Comparison of ENCODE assay signal across 20 mouse cellular contexts in the genomic region with DNA sequence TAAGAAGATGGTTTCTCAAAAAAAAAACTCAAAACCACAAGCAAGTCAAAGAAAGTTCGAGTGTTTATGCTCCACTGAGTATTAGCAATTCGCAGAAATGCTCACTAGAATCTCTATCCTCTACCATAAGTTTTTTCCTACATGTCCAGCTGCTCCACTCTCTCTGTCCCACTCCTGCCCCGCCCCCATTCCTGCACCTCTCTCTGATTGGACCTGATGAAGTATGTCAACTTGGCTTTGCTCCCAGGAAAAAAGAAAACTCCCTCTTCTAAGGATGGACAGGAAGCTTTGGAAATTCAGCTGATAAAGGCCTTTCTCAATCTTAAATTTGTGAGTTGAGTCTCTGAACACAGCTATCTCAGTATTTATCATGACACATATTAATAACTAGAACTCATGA.
DNase-seq lines count a peak whose midpoint lies in the region; ATAC-seq and TF ChIP-seq lines count a peak whose summit lies in the region.
"Had no signal": no experiment of that assay in that cellular context is flagged by ENCODE, and none has a peak within 500 bp of the region (broad histone marks: within the 10 kb centered on the region; RNA-seq: fewer than 3 reads in every experiment).

No protein-coding gene starts in this region.

- no peak for DNase-seq in heart, postnatal 36 days
- DNase-seq in kidney, postnatal 4 days = peak; percentile 54 to 68
- peak; percentile 12 for DNase-seq in midbrain, postnatal 0 days (ENCODE audit: low spot score)
- no peak for DNase-seq in midbrain, embryonic 14.5 days
- peak; percentile 17 to 46 for DNase-seq in lung, postnatal 4 days
- DNase-seq: adrenal gland, postnatal 25 days; right cerebral cortex, postnatal 4 days; thymus, adult 18-20 months had no signal

- H3K4me1 ChIP-seq in heart, embryonic 13.5 days = peaks cover 12% of the 10 kb centered on the region
- H3K4me1 ChIP-seq in kidney, embryonic 14.5 days (ENCODE audit: control insufficient read depth, insufficient read depth, low read length) = no peaks in the 10 kb centered on the region
- no peaks in the 10 kb centered on the region for H3K4me1 ChIP-seq in midbrain, postnatal 0 days (ENCODE audit: insufficient read depth, low read length)
- H3K4me1 ChIP-seq in midbrain, embryonic 14.5 days (ENCODE audit: control insufficient read depth, insufficient read depth, low read length) = no peaks in the 10 kb centered on the region
- H3K4me1 ChIP-seq: limb, embryonic 13.5 days; midbrain, embryonic 13.5 days had no signal

- H3K9me3 ChIP-seq in heart, embryonic 13.5 days = no peaks in the 10 kb centered on the region
- H3K9me3 ChIP-seq in kidney, embryonic 14.5 days (ENCODE audit: control insufficient read depth, low read length) = no peaks in the 10 kb centered on the region
- no peaks in the 10 kb centered on the region for H3K9me3 ChIP-seq in midbrain, postnatal 0 days (ENCODE audit: low read length)
- H3K9me3 ChIP-seq in midbrain, embryonic 14.5 days (ENCODE audit: control insufficient read depth, low read length) = no peaks in the 10 kb centered on the region
- H3K9me3 ChIP-seq: G1E; limb, embryonic 13.5 days; midbrain, embryonic 13.5 days had no signal

- TF ChIP-seq CTCF in midbrain, postnatal 0 days (IDR thresholded peaks at IDR 0.05) = no peak

- ATAC-seq in heart, embryonic 13.5 days (ENCODE audit: extremely low read depth, insufficient number of reproducible peaks, low FRiP score, low TSS enrichment) = no peak
- ATAC-seq in kidney, embryonic 14.5 days (ENCODE audit: low FRiP score, low TSS enrichment) = no peak
- no peak for ATAC-seq in midbrain, postnatal 0 days (ENCODE audit: low FRiP score)
- no peak for ATAC-seq in midbrain, embryonic 14.5 days (ENCODE audit: low FRiP score, low TSS enrichment)
- ATAC-seq: forebrain, embryonic 16.5 days; intestine, embryonic 16.5 days; midbrain, embryonic 13.5 days had no signal

- no peak overlapping the region for H3K4me3 ChIP-seq in heart, embryonic 13.5 days
- H3K4me3 ChIP-seq in kidney, embryonic 14.5 days (ENCODE audit: low read length) = no peak overlapping the region
- H3K4me3 ChIP-seq in midbrain, postnatal 0 days (ENCODE audit: low read depth, low read length) = no peak overlapping the region
- no peak overlapping the region for H3K4me3 ChIP-seq in midbrain, embryonic 14.5 days (replicated peaks; ENCODE audit: low read depth, low read length)
- H3K4me3 ChIP-seq: erythroblast, embryonic 14.5 days; heart, adult 2 months; layer of hippocampus, adult 2 months; left cerebral cortex, adult 2 months; limb, embryonic 13.5 days; midbrain, embryonic 13.5 days had no signal

- no peak overlapping the region for H3K9ac ChIP-seq in heart, embryonic 13.5 days
- H3K9ac ChIP-seq in kidney, embryonic 14.5 days (ENCODE audit: low read depth, low read length) = no peak overlapping the region
- no peak overlapping the region for H3K9ac ChIP-seq in midbrain, postnatal 0 days (replicated peaks; ENCODE audit: low read length, poor library complexity, severe bottlenecking)
- H3K9ac ChIP-seq in midbrain, embryonic 14.5 days (replicated peaks; ENCODE audit: low read length) = no peak overlapping the region
- H3K9ac ChIP-seq: hindbrain, embryonic 14.5 days; limb, embryonic 13.5 days; midbrain, embryonic 13.5 days had no signal

- H3K36me3 ChIP-seq in heart, embryonic 13.5 days = no peaks in the 10 kb centered on the region
- H3K36me3 ChIP-seq in kidney, embryonic 14.5 days (ENCODE audit: control insufficient read depth, insufficient read depth, low read length) = no peaks in the 10 kb centered on the region
- H3K36me3 ChIP-seq in midbrain, postnatal 0 days (ENCODE audit: insufficient read depth, low read length) = no peaks in the 10 kb centered on the region
- no peaks in the 10 kb centered on the region for H3K36me3 ChIP-seq in midbrain, embryonic 14.5 days (ENCODE audit: control insufficient read depth, insufficient read depth, low read length)
- H3K36me3 ChIP-seq: G1E; limb, embryonic 13.5 days; midbrain, embryonic 13.5 days had no signal

- intact Hi-C loops in heart, postnatal 36 days (cut with DNase I) = no loop called here

- no peaks in the 10 kb centered on the region for H3K27me3 ChIP-seq in heart, embryonic 13.5 days (replicated peaks)
- H3K27me3 ChIP-seq in kidney, embryonic 14.5 days (ENCODE audit: control insufficient read depth, insufficient read depth, low read length) = no peaks in the 10 kb centered on the region
- no peaks in the 10 kb centered on the region for H3K27me3 ChIP-seq in midbrain, postnatal 0 days (ENCODE audit: insufficient read depth, low read length)
- no peaks in the 10 kb centered on the region for H3K27me3 ChIP-seq in midbrain, embryonic 14.5 days (ENCODE audit: control insufficient read depth, insufficient read depth, low read length)
- H3K27me3 ChIP-seq: limb, embryonic 13.5 days; midbrain, embryonic 13.5 days had no signal

- WGBS in heart, embryonic 13.5 days = 61% methylated on average over 3 of the region's 3 CpGs
- 85% methylated on average over 3 of the region's 3 CpGs for WGBS in kidney, embryonic 14.5 days
- 88% methylated on average over 3 of the region's 3 CpGs for WGBS in midbrain, postnatal 0 days
- WGBS in midbrain, embryonic 14.5 days = 88% methylated on average over 3 of the region's 3 CpGs

- no peak overlapping the region for H3K4me2 ChIP-seq in heart, embryonic 13.5 days
- H3K4me2 ChIP-seq in kidney, embryonic 14.5 days (replicated peaks; ENCODE audit: low read depth, low read length) = no peak overlapping the region
- H3K4me2 ChIP-seq in midbrain, postnatal 0 days (ENCODE audit: low read depth, low read length, poor library complexity, severe bottlenecking) = no peak overlapping the region
- H3K4me2 ChIP-seq in midbrain, embryonic 14.5 days (ENCODE audit: low read length) = no peak overlapping the region
- H3K4me2 ChIP-seq: hindbrain, embryonic 14.5 days; limb, embryonic 13.5 days; midbrain, embryonic 13.5 days had no signal

- H3K27ac ChIP-seq in heart, embryonic 13.5 days (replicated peaks) = peak overlapping the region; percentile 57; the same call in 1 of the 2 replicates
- no peak overlapping the region for H3K27ac ChIP-seq in kidney, embryonic 14.5 days (ENCODE audit: low read depth, low read length)
- H3K27ac ChIP-seq in midbrain, postnatal 0 days (ENCODE audit: low read depth, low read length) = no peak overlapping the region
- no peak overlapping the region for H3K27ac ChIP-seq in midbrain, embryonic 14.5 days (replicated peaks; ENCODE audit: low read depth, low read length)
- H3K27ac ChIP-seq: heart, adult 2 months; hindbrain, embryonic 14.5 days; layer of hippocampus, adult 2 months; left cerebral cortex, adult 2 months; limb, embryonic 13.5 days; midbrain, embryonic 13.5 days had no signal

Comparison
In these comparisons a context has a peak if more than half of its experiments do, and no peak if none do; other contexts are left out.
1. DNase-seq: peak in kidney, postnatal 4 days (2 of 2), midbrain, postnatal 0 days (single experiment) and lung, postnatal 4 days (2 of 2); none in heart, postnatal 36 days (0 of 2) and midbrain, embryonic 14.5 days (single experiment).